Mouse (Mus musculus): ENCODE data around the gene Mettl13. TPM values are rescaled to one million over a fixed set of nuclear protein-coding genes. Genes with fewer than 3 reads are reported as not detected.

The Mettl13 gene
- polyA plus RNA-seq, 1 experiment: 1.8 TPM

GRCm38 (mm10) chr1:162505649-162506048 lies 42.7 kb downstream of the Mettl13 start:
- H3K4me3 ChIP-seq (ENCODE audit: insufficient read depth, low read depth, low read length): no peak overlapping the region
- no peak overlapping the region for H3K27ac ChIP-seq (replicated peaks; ENCODE audit: low read depth, low read length)
- no peaks in the 10 kb centered on the region for H3K4me1 ChIP-seq (ENCODE audit: control insufficient read depth, insufficient read depth, insufficient read length, low read length)

Other genes starting within 250 kb of the Mettl13 start
- 3.0 and 3.2 TPM in 2 replicates for gene Dnm3, start 70.5 kb downstream of the Mettl13 start, polyA plus RNA-seq (2012; ENCODE audit: insufficient read depth, insufficient read length, missing spikeins)
- 19.8 and 27.5 TPM in 2 replicates for gene Vamp4, start 22.0 kb upstream of the Mettl13 start, polyA plus RNA-seq (2012; ENCODE audit: insufficient read depth, insufficient read length, missing spikeins)
- 4.3 and 9.4 TPM in 2 replicates for gene Myoc, start 90.6 kb upstream of the Mettl13 start, polyA plus RNA-seq (2012; ENCODE audit: insufficient read depth, insufficient read length, missing spikeins)
- gene Myocos, start 109.7 kb upstream of the Mettl13 start, polyA plus RNA-seq (2012; ENCODE audit: insufficient read depth, insufficient read length, missing spikeins): not detected in 2 replicates
- 23.5 and 30.4 TPM in 2 replicates for gene Prrc2c, start 192.0 kb upstream of the Mettl13 start, polyA plus RNA-seq (2012; ENCODE audit: insufficient read depth, insufficient read length, missing spikeins)

Data from brown adipose tissue, adult 24 weeks (tissue).